Mouse (Mus musculus): ENCODE measurements at regions not wholly inside any gene's neighbourhood (a gene's known extent, or its start where the extent isn't known, plus 50 kb on each side); places are given as distances from the start of the nearest gene placed in this dataset.
A peak's percentile ranks its signal among the peaks of the same experiment; 100 is the strongest.
"Not testable (repeated sequence)": the region's sequence is repeated elsewhere in the genome, so short reads cannot be mapped to it uniquely, and the experiment has no call there.

DNA sequence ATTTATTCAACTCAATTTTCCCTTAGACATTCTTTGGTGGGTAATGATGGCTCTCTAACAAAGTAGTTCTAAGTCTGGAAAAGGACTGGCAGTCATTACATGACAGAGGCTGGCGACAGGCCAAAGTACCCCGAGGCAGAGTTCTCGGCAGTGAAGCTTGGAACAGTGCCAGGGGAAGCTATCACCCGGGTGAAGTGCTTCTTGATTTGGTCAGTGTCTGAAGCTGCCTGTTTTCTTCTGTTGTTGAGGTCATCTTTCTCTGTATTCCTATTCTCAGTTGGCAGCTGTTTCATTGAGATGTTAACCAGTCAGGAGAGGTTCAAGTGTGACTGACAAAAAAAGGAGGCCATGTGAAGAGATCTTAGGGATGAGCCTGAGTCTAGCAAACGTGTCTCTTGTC is 276.6 kb downstream of the Cetn3 start:
- no peak for DNase-seq

DNA sequence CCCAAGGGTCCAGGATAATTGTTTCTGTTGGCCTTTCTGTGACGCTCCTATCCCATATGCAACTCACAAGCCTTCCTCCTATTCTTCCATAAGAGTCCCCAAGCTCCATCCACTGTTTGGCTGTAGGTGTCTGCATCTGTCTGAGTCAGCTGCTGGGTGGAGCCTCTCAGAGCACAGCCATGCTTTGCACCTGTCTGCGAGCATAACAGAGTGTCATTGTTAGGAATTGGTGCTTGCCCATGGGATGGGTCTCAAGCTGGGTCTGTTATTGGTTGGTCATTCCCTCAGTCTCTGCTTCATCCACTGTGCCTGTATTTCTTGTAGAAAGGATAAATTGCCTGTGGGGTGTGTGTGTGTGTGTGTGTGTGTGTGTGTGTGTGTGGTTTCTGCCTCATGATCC is 281.0 kb downstream of the Cetn3 start:
- DNase-seq = not testable (repeated sequence)

DNA sequence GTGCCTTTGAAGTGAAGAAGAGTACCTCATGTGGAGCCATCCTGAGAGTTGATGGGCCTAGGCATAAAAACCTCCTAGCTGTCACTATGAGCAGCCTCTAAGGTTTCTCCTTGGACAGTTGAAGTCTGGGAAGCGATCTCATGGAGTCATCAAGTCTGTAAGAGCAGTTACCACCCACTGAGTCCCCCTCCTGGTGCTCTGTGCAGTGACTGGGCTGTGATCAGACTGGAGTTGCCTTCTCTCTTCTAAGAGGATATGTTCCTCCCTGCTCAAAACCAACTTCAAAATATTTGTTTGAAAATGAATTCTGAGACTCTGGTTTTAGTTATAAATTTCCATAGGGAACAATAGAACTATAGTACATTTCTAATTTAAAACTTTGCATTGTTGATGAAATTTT is 283.3 kb downstream of the Cetn3 start:
- no peak for DNase-seq

DNA sequence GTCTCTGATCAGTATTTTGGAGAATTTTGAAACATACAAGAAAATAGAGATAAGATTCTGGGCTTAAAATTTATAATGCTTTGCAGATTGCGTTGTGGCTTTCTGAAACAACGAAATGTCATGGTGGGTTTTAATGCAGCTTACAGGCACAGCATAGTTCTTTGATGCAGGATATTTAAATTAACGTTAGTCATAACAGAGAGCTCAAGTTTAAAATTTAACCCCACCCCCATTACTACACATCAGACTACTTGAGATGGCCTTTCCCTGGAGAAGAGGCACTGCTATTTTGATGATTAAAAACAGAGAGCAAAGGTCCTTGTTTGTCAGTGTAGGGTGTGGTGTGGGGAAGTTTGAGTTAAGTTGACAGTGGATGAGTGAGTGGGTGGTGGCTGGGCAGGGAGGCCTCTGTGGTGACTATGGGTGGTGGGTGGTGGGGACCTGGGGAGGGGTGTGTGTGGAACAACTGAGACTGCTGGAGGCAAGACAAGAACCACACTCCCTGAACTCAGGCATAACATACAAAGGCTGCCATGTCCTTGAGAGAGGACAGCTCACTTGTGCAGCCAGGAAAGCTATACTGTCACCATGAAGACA is 283.9 kb downstream of the Cetn3 start:
- DNase-seq = no peak

DNA sequence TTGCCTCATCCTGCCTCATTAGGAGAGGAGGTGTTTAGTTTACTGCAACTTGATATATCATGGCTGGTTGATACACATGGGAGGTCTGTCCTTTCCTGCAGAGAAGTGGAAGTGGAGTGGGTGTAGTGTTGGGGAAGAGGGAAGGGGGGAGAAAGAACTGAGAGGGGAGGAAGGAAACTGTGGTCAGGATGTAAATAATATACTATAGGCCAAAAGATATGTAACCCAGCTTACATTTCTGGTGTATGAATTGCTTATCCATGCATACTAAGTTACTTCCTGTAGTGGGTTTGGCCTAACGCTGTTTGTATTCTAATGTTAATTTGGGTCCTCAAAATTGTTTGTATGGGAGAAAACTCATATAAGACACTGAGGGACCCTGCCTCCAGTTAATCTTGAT is 289.6 kb downstream of the Cetn3 start:
- no peak for DNase-seq

DNA sequence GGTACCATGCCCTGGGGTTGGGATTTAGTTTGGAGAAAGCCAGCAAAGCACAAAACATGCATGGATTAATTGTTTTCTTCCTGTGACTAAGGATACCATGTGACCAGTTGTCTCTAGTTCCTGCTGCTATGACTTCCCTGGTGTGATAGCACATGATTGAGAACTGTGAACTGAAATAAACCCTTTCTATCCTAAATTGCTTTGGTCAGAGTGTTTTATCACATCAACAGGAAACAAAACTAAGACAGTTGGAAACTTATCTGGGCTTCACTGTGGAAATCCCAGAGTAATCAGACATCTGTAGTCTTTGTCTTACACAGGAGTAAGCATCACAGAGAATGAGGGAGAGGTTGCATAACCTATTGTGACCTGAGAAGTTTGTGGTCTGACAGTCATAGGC is 290.5 kb downstream of the Cetn3 start:
- no peak for DNase-seq

DNA sequence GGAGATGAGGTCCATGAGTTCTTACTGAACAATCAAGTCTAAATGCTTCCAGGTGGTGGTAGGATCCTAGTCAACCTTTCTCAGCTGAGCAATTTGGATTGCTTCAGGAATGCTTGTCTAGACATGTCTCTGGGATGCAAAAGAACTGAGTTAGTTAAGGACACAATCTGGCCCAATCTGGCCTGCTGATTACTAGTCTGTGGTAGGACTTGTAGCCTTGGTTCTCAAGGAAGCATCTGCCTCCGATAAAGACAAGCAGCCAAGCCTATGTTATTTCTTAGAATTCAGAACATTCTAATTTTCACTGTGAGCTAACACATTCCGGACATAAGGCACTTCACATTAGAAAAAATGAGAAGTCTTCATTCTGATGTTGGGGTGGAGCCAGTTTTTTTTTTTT is 298.5 kb downstream of the Cetn3 start:
- no peak for DNase-seq

DNA sequence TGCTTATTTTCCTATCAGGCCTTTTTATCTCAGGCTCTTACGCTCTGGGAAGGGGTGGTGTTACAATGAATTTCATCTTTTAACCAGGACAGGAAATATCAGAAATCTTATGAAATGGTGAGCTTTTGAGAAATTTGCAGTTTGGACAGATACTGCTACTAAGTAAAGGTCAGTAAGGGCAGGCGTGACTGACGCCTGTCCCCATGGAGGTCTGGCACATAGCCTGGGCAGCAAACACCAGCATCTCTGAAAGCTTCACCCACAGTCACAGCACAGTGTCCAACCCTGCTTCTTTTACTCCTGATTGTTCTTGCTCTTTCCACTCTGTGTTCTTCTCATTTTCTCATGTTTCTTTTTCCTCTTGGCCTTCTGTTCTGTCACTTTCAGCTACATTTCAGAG is 304.8 kb downstream of the Cetn3 start:
- no peak for DNase-seq

DNA sequence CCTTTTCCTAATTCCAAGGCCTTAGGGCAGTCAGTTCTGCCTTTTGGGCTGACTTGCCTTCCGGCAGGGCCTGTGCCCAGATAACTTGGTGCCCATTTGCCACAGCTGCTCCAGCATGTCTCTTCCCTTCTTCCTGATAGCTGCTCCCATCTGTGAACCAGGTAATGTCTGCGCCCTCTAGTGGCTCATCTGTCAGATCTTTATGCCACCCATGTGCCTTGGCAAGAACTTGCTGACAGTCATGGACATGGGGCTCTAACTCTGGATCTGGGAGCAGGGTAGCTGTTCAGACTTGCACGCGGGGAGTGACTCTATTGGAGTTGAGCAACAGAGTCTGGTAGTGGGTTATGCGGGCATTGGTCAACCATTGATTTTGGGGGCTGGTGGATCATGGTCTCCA is 309.3 kb downstream of the Cetn3 start:
- peak; percentile 2 for DNase-seq

DNA sequence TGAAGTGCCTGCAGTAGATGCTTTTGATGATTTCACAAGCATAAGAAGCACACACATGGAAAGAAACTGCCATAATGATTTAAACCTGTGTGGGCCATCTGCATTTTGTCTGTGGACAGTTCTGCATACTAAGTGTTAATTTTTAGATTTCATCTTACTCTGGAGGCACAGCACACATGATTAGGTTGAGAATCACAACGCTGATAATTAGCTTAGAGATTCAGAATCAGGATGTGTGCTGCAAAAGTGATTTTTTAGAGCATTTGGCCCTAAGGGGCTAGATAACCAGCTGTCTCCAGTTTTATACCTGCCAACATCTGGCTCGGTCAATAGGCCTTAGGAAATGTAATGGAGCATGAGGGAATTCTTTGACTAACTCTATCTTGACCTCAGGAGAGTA is 323.2 kb downstream of the Cetn3 start:
- DNase-seq = no peak

DNA sequence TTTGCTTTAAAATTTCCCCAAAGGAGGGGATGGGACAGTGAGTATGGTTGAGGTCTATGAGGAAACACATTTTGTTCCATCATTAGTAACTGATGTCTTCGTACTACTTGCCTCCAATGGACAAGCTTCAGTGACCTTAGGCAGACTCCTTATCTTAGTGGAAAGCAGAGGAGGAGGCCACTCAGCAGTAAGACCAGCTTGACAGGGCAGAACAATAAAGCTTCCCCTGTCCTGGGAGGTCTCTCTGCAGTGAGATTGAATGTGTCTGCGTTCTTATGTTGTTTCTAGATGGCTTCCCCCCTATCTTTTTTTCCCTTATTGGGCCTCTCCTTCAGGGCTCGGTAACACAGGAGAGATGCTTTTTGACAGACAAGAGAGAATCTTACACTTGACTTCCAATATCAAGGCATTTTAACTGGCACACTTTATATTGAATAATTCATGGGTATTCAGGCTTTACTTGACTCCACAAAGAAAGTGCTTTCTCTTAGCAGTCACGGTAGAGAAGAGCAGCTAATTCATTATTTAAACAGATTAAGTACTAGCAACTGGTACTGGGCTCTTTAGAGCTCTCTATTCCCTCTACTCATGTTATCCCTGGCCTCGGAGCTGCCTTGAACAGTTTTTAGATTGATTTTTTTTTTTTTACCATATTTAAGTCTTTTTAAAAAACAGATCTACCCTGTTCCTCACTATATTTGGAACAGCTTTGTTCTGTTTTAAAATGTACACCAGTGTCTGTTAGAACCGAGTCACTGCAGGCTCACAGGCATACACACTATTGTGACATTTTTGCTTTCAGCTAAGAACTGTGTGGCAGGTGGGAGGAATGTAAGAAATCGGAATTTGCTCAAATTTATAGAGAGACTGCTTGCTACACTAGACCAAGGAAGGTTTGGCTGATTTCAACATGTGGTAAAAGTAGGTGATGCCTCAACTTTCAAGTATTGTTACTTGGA is 347.2 kb downstream of the Cetn3 start:
- no peak for DNase-seq

All from cerebellum, adult 9-11 months (tissue).